Mouse (Mus musculus): ENCODE results near the gene Pmepa1. TPM values are rescaled to one million over a fixed set of nuclear protein-coding genes. Genes with fewer than 3 reads are reported as not detected.

Pmepa1 gene
- polyA plus RNA-seq, 1 experiment from 2014 or later, result 9.8 TPM

GRCm38 (mm10) chr2:173177481-173177880, 98.9 kb downstream of the Pmepa1 start:
- no peak overlapping the region for H3K9ac ChIP-seq (replicated peaks; ENCODE audit: low read depth)
- no peak overlapping the region for H3K4me2 ChIP-seq (replicated peaks; ENCODE audit: low read depth, low read length)
- ATAC-seq, result no peak
- TF ChIP-seq EP300 (IDR thresholded peaks at IDR 0.05), result no peak
- TF ChIP-seq CTCF (IDR thresholded peaks at IDR 0.05), result no peak
- 72% methylated on average over 5 of the region's 5 CpGs for WGBS
- H3K27me3 ChIP-seq (replicated peaks; ENCODE audit: insufficient read depth, low read length), result no peaks in the 10 kb centered on the region
- H3K4me1 ChIP-seq (ENCODE audit: insufficient read depth, low read depth, low read length), result peaks cover 4% of the 10 kb centered on the region; the same call in 1 of the 2 replicates
- H3K9me3 ChIP-seq (ENCODE audit: low read length), result no peaks in the 10 kb centered on the region
- H3K36me3 ChIP-seq (ENCODE audit: insufficient read depth, low read length), result no peaks in the 10 kb centered on the region
- no peak overlapping the region for H3K4me3 ChIP-seq (ENCODE audit: low read depth, low read length)
- no peak overlapping the region for H3K27ac ChIP-seq (ENCODE audit: low read length)
- DNase-seq (ENCODE audit: low spot score), result no peak

DNA sequence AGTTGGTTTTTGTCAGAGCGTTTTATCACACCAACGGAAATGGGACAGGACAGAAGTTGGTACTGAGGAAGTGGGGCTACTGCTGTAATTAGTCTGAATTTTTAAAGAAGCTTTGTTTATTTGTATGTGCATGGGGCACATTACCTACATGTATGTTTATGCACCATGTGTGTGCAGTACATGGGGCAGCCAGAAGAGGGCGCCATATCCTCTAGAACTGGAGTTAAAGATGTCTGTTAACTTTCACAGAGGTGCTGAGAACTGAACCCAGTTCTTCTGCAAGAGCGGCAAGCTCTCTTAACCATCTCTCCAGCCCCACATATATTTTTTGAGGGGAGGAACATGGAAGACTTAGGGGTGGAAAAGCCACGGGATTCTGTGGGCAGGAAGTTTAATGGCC, 100.6 kb downstream of the Pmepa1 start:
- no peak for ATAC-seq
- Histone ChIP-seq H3K4me1 (ENCODE audit: insufficient read depth, low read depth, low read length) (peaks cover 4% of the 10 kb centered on the region), H3K4me2 (replicated peaks; ENCODE audit: low read depth, low read length) (no peak overlapping the region), H3K27me3 (replicated peaks; ENCODE audit: insufficient read depth, low read length) (0 out of 2 replicates have a peak, but pooled peaks cover 10% of the 10 kb centered on the region), H3K9ac (replicated peaks; ENCODE audit: low read depth) (no peak overlapping the region), H3K27ac (ENCODE audit: low read length) (no peak overlapping the region), H3K9me3 (ENCODE audit: low read length) (no peaks in the 10 kb centered on the region), H3K36me3 (ENCODE audit: insufficient read depth, low read length) (no peaks in the 10 kb centered on the region), H3K4me3 (ENCODE audit: low read depth, low read length) (no peak overlapping the region)
- TF ChIP-seq EP300 (IDR thresholded peaks at IDR 0.05) (no peak), CTCF (IDR thresholded peaks at IDR 0.05) (peak; percentile 19; the same call in 1 of the 2 replicates)
- no peak for DNase-seq (ENCODE audit: low spot score)
- WGBS, result 85% methylated on average over 5 of the region's 5 CpGs

- WGBS, result 33% methylated on average over 1 of the region's 1 CpGs
- ATAC-seq (no peak), DNase-seq (ENCODE audit: low spot score) (no peak)
- Histone ChIP-seq H3K4me3 (ENCODE audit: low read depth, low read length) (no peak overlapping the region), H3K36me3 (ENCODE audit: insufficient read depth, low read length) (no peaks in the 10 kb centered on the region), H3K27ac (ENCODE audit: low read length) (no peak overlapping the region), H3K4me1 (ENCODE audit: insufficient read depth, low read depth, low read length) (peaks cover 4% of the 10 kb centered on the region), H3K9me3 (ENCODE audit: low read length) (no peaks in the 10 kb centered on the region), H3K27me3 (replicated peaks; ENCODE audit: insufficient read depth, low read length) (0 out of 2 replicates have a peak, but pooled peaks cover 10% of the 10 kb centered on the region), H3K9ac (replicated peaks; ENCODE audit: low read depth) (no peak overlapping the region), H3K4me2 (replicated peaks; ENCODE audit: low read depth, low read length) (no peak overlapping the region)
- TF ChIP-seq EP300 (IDR thresholded peaks at IDR 0.05) (no peak), CTCF (IDR thresholded peaks at IDR 0.05) (no peak)
These were observed 101.8 kb downstream of the Pmepa1 start for GRCm38 (mm10) chr2:173174569-173174968.

Other genes starting within 250 kb of the Pmepa1 start
- gene Ctcfl, start 157.0 kb downstream of the Pmepa1 start, polyA plus RNA-seq (2015; fragmentation: Nextera tagmentation; extraction: Ambion mirVana), result 0.07 TPM in 1 of 2 replicates, not detected in the other
- 0.08 and 0.10 TPM in 2 replicates for gene Pck1, start 123.5 kb downstream of the Pmepa1 start, polyA plus RNA-seq (2015; fragmentation: Nextera tagmentation; extraction: Ambion mirVana)
- gene Zbp1, start 57.6 kb downstream of the Pmepa1 start, polyA plus RNA-seq (2015; fragmentation: Nextera tagmentation; extraction: Ambion mirVana), result 1.1 and 2.5 TPM in 2 replicates
- gene 1700021F07Rik, start 246.1 kb upstream of the Pmepa1 start, polyA plus RNA-seq (2015; fragmentation: Nextera tagmentation; extraction: Ambion mirVana), result not detected in 2 replicates

Measured in lung, postnatal 0 days (tissue).